ENCODE assay signal across 8 mouse cellular contexts in genomic region chr16:49854931-49855835, GRCm38 (mm10). TPM values are rescaled to one million over a fixed set of nuclear protein-coding genes. Genes with fewer than 3 reads are reported as not detected.
DNase-seq lines count a peak whose midpoint lies in the region; ATAC-seq and TF ChIP-seq lines count a peak whose summit lies in the region.

No protein-coding gene starts in this region.

- H3K79me2 ChIP-seq in liver, adult 2 months (ENCODE audit: control insufficient read depth, insufficient read depth, low read length) = peaks cover 29% of the 10 kb centered on the region; the same call in 1 of the 2 replicates
- H3K79me2 ChIP-seq in myocyte (ENCODE audit: control insufficient read depth, insufficient read depth) = peaks cover 41% of the 10 kb centered on the region

- peak; percentile 39; the same call in 1 of the 2 replicates for TF ChIP-seq CTCF in bone marrow macrophage, adult 2 months (IDR thresholded peaks at IDR 0.05; ENCODE audit: low read depth, low read length)
- peak; percentile 34 for TF ChIP-seq CTCF in liver, adult 2 months (IDR thresholded peaks at IDR 0.05; ENCODE audit: low read depth, low read length)

- peak overlapping the region; percentile 69 for H3K4me2 ChIP-seq in heart, embryonic 11.5 days
- H3K4me2 ChIP-seq in kidney, embryonic 16.5 days (replicated peaks; ENCODE audit: low read depth, low read length) = peak overlapping the region; percentile 56
- H3K4me2 ChIP-seq in myocyte (ENCODE audit: low read depth) = peak overlapping the region; percentile 85

- H3K4me1 ChIP-seq in bone marrow macrophage, adult 2 months (ENCODE audit: control insufficient read depth, insufficient read depth, low read length) = peaks cover 35% of the 10 kb centered on the region
- H3K4me1 ChIP-seq in erythroblast, embryonic 14.5 days (ENCODE audit: control insufficient read depth) = peaks cover 62% of the 10 kb centered on the region
- H3K4me1 ChIP-seq in heart, embryonic 11.5 days (ENCODE audit: control insufficient read depth, insufficient read depth, low read length) = peaks cover 6% of the 10 kb centered on the region
- H3K4me1 ChIP-seq in kidney, embryonic 16.5 days (ENCODE audit: insufficient read depth, low read length) = peaks cover 17% of the 10 kb centered on the region
- H3K4me1 ChIP-seq in liver, adult 2 months (ENCODE audit: control insufficient read depth, insufficient read depth, low read length) = peaks cover 19% of the 10 kb centered on the region

- no peaks in the 10 kb centered on the region for H3K27me3 ChIP-seq in erythroblast, embryonic 14.5 days (ENCODE audit: control insufficient read depth)
- no peaks in the 10 kb centered on the region for H3K27me3 ChIP-seq in heart, embryonic 11.5 days (ENCODE audit: control insufficient read depth, insufficient read depth, low read length)
- no peaks in the 10 kb centered on the region for H3K27me3 ChIP-seq in kidney, embryonic 16.5 days (ENCODE audit: insufficient read depth, low read length)
- no peaks in the 10 kb centered on the region for H3K27me3 ChIP-seq in liver, adult 2 months (ENCODE audit: control insufficient read depth, insufficient read depth, low read length)
- H3K27me3 ChIP-seq in myocyte (ENCODE audit: control insufficient read depth, insufficient read depth, insufficient read length) = no peaks in the 10 kb centered on the region
- no peaks in the 10 kb centered on the region for H3K27me3 ChIP-seq in splenic B cell, adult 2 months (ENCODE audit: control insufficient read depth, insufficient read depth, low read length, poor library complexity, severe bottlenecking)

- DNase-seq in A20 (ENCODE audit: low read depth, low spot score) = peak; percentile 93
- peak; percentile 83 for DNase-seq in liver, adult 2 months (ENCODE audit: extremely low read depth, low read depth, low spot score)
- DNase-seq in splenic B cell, adult 2 months (ENCODE audit: low read depth, low spot score) = peak; percentile 87

- TF ChIP-seq POLR2A in bone marrow macrophage, adult 2 months (IDR thresholded peaks at IDR 0.05; ENCODE audit: borderline replicate concordance, low read depth, low read length) = no peak
- TF ChIP-seq POLR2A in liver, adult 2 months (IDR thresholded peaks at IDR 0.05; ENCODE audit: extremely low read depth, insufficient read depth, low read length) = peak; percentile 82
- peak; percentile 83 for TF ChIP-seq POLR2A in myocyte (IDR thresholded peaks at IDR 0.05; ENCODE audit: insufficient read length, low read depth)

- no peaks in the 10 kb centered on the region for H3K9me3 ChIP-seq in erythroblast, embryonic 14.5 days (ENCODE audit: control insufficient read depth, low read length)
- H3K9me3 ChIP-seq in heart, embryonic 11.5 days (replicated peaks; ENCODE audit: control insufficient read depth, low read length) = no peaks in the 10 kb centered on the region
- H3K9me3 ChIP-seq in kidney, embryonic 16.5 days (ENCODE audit: low read length) = no peaks in the 10 kb centered on the region

- 1% methylated on average over 55 of the region's 74 CpGs for WGBS in heart, embryonic 11.5 days (ENCODE audit: insufficient replicate concordance)
- WGBS in kidney, embryonic 16.5 days = under 1% methylated on average over 66 of the region's 74 CpGs
- under 1% methylated on average over 71 of the region's 74 CpGs for WGBS in liver, adult 2 months

- H3K36me3 ChIP-seq in erythroblast, embryonic 14.5 days (ENCODE audit: control insufficient read depth) = peaks cover 47% of the 10 kb centered on the region
- H3K36me3 ChIP-seq in heart, embryonic 11.5 days (ENCODE audit: control insufficient read depth, insufficient read depth, low read length) = no peaks in the 10 kb centered on the region
- no peaks in the 10 kb centered on the region for H3K36me3 ChIP-seq in kidney, embryonic 16.5 days (ENCODE audit: insufficient read depth, low read length)
- peaks cover 2% of the 10 kb centered on the region; the same call in 1 of the 2 replicates for H3K36me3 ChIP-seq in liver, adult 2 months (ENCODE audit: control insufficient read depth, insufficient read depth, low read length)
- H3K36me3 ChIP-seq in myocyte (ENCODE audit: control insufficient read depth, insufficient read depth) = no peaks in the 10 kb centered on the region
- H3K36me3 ChIP-seq in splenic B cell, adult 2 months (ENCODE audit: control insufficient read depth, insufficient read depth, low read length, poor library complexity, severe bottlenecking) = no peaks in the 10 kb centered on the region

- peak overlapping the region; percentile 63 for H3K4me3 ChIP-seq in bone marrow macrophage, adult 2 months (ENCODE audit: insufficient read depth, low read length)
- peak overlapping the region; percentile 92 for H3K4me3 ChIP-seq in erythroblast, embryonic 14.5 days (replicated peaks)
- peak overlapping the region; percentile 73 for H3K4me3 ChIP-seq in heart, embryonic 11.5 days (ENCODE audit: low read depth, low read length)
- peak overlapping the region; percentile 90 for H3K4me3 ChIP-seq in kidney, embryonic 16.5 days (ENCODE audit: low read length)
- H3K4me3 ChIP-seq in liver, adult 2 months (ENCODE audit: insufficient read depth, low read depth, low read length) = peak overlapping the region; percentile 63
- peak overlapping the region; percentile 63 for H3K4me3 ChIP-seq in myocyte

- H3K27ac ChIP-seq in bone marrow macrophage, adult 2 months (ENCODE audit: insufficient read depth, low read depth, low read length) = peak overlapping the region; percentile 89
- peak overlapping the region; percentile 99 for H3K27ac ChIP-seq in heart, embryonic 11.5 days (ENCODE audit: low read depth, low read length)
- peak overlapping the region; percentile 99 for H3K27ac ChIP-seq in kidney, embryonic 16.5 days (ENCODE audit: low read length)
- H3K27ac ChIP-seq in liver, adult 2 months (replicated peaks; ENCODE audit: insufficient read depth, low read depth, low read length) = peak overlapping the region; percentile 86

- peak overlapping the region; percentile 88 for H3K9ac ChIP-seq in heart, embryonic 11.5 days (ENCODE audit: low read depth, low read length)
- H3K9ac ChIP-seq in kidney, embryonic 16.5 days (replicated peaks; ENCODE audit: low read length) = peak overlapping the region; percentile 91
- peak overlapping the region; percentile 97 for H3K9ac ChIP-seq in liver, adult 2 months (ENCODE audit: low read depth, low read length)

- H3ac ChIP-seq in myocyte (ENCODE audit: control insufficient read depth, insufficient read length) = peak overlapping the region; percentile 40

- ATAC-seq in heart, embryonic 11.5 days (replicated peaks; ENCODE audit: insufficient number of reproducible peaks, low FRiP score, low TSS enrichment) = peak; percentile 95
- peak; percentile 98 for ATAC-seq in kidney, embryonic 16.5 days (ENCODE audit: low FRiP score, low TSS enrichment)

TF ChIP-seq in myocyte, 11 proteins besides CTCF, POLR2A, EP300 and RAD21:
- TF ChIP-seq SRF (IDR thresholded peaks at IDR 0.05; ENCODE audit: control insufficient read depth, insufficient read length, low read depth) (no peak), CEBPB (IDR thresholded peaks at IDR 0.05; ENCODE audit: insufficient read depth, poor library complexity, severe bottlenecking) (peak; percentile 87), TCF12 (IDR thresholded peaks at IDR 0.05; ENCODE audit: insufficient read depth, poor library complexity, severe bottlenecking) (no peak), POLR2AphosphoS2 (IDR thresholded peaks at IDR 0.05; ENCODE audit: insufficient read length, low read depth) (peak; percentile 82), E2F4 (IDR thresholded peaks at IDR 0.05; ENCODE audit: insufficient read depth) (no peak), MYOD1 (IDR thresholded peaks at IDR 0.05; ENCODE audit: control insufficient read depth in 1 of 3, insufficient read length in 2 of 3, low read depth in 2 of 3) (peak in 2 of 3 experiments; percentile 9 to 49), MAX (IDR thresholded peaks at IDR 0.05; ENCODE audit: low read depth) (no peak), REST (IDR thresholded peaks at IDR 0.05; ENCODE audit: insufficient read depth, insufficient read length) (no peak), MYOG (IDR thresholded peaks at IDR 0.05; ENCODE audit: control insufficient read depth in 1 of 3, insufficient read depth in 1 of 3, insufficient read length in 2 of 3, low read depth in 2 of 3) (peak in 2 of 3 experiments; percentile 26 to 44)

RNA-seq across cellular contexts. Expression of gene Cd47, which starts 54.9 kb away (rescaled TPM):
- 310 and 315 TPM in 2 replicates for polyA plus RNA-seq in bone marrow macrophage, adult 2 months (2012; ENCODE audit: insufficient read depth, insufficient read length, missing spikeins)
- 19.2 and 22.4 TPM in 2 replicates for polyA plus RNA-seq in erythroblast, embryonic 14.5 days (2012)
- 55.3 and 58.5 TPM in 2 replicates for polyA plus RNA-seq in heart, embryonic 11.5 days (2014; fragmentation: Nextera tagmentation; extraction: Ambion mirVana)
- 75.2 and 78.0 TPM in 2 replicates for polyA plus RNA-seq in kidney, embryonic 16.5 days (2015; fragmentation: Nextera tagmentation; extraction: Ambion mirVana)
- total RNA-seq in liver, adult 2 months (2014; rRNA removed) = 87.7 and 99.9 TPM in 2 replicates
- polyA plus RNA-seq in liver, adult 2 months (2012; rRNA removed) = 34.7 and 40.3 TPM in 2 replicates
- polyA plus RNA-seq in myocyte (2012; fragmentation: generic; extraction: Trizol) = 79.4 TPM

Comparison
In these comparisons a context has a peak if more than half of its experiments do, and no peak if none do; other contexts are left out.
1. Peak in every context shown above with its lines: DNase-seq, ATAC-seq, H3K4me3 ChIP-seq and H3K27ac ChIP-seq.